Mouse (Mus musculus) Patski (cell line): Measurements from ENCODE around the gene Tekt1. TPM values are rescaled to one million over a fixed set of nuclear protein-coding genes. Genes with fewer than 3 reads are reported as not detected.
A peak's percentile ranks its signal among the peaks of the same experiment; 100 is the strongest.

ENCODE experiments used
- ATAC-seq: fragments of 100-300 bp; one replicate; pipeline ENCODE4 v1.8.0; 2021
- CTCF ChIA-PET: fragments of 350-600 bp; sonication (Branson Sonifier 250); formaldehyde crosslinking; loops from one replicate; lab custom pipeline; 2022; ENCODE audit warnings: inconsistent platforms; lab: Charles Lee
- POLR2A ChIA-PET: fragments of 350-600 bp; sonication (Branson Sonifier 250); formaldehyde crosslinking; loops from one replicate; lab custom pipeline; 2022; ENCODE audit warnings: antibody characterized with exemption, inconsistent platforms; lab: Charles Lee
- DNase-seq: peaks from one replicate; pipeline ENCODE4 v3.0.0-alpha.2; 2011; ENCODE audit warnings: low read depth, low spot score
- H3K27me3 ChIP-seq: fragments of 371-371 bp; one replicate; pipeline ENCODE4 v1.5.1; 2021
- CTCF ChIP-seq: fragments of 100-300 bp; IDR thresholded peaks from one replicate; pipeline ENCODE4 v1.5.1; 2021
- in situ Hi-C: fragments of 300-500 bp; cut with MboI; formaldehyde crosslinking; loops from 3 replicates; pipeline ENCODE4 v1.11.1; 2018; ENCODE audit warnings: low pct_unique_long_range_greater_than_20kb, mixed read lengths
- polyA plus RNA-seq: library from polyadenylated mRNA; unstranded; gene quantifications from one replicate; pipeline ENCODE4 v1.2.3, GENCODE M21; 2021

Tekt1 gene
- not detected for polyA plus RNA-seq

DNA sequence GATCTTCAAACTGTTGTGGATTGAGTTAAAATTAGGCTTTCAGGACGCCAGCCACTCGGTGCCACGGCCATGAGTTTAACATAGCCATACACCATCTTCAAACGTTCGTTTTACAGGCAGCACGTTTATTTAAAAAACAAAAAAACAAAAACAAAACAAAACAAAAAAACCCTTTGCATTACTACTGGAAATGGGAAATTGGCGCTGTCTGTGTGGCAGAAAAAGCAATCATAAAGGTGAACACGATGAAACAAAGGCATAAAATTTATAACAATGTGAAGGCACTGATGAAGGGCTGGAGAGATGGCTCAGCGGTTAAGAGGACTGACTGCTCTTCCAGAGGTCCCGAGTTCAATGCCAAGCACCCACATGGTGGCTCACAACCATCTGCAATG lies at the start of gene Tekt1:
Gene Tekt1 (minus strand): TSS at position 96 of the 395 bp plus-strand sequence.
- no peak for TF ChIP-seq CTCF
- in situ Hi-C loops, result no loop called here

GRCm38 (mm10) chr11:72411945-72412344 lies 49.7 kb upstream of the Tekt1 start:
- ATAC-seq (no peak), DNase-seq (no peak)
- ChIA-PET CTCF (interaction anchor here (1.4 kb wide), 1 partner anchor 11 kb away, joined by 3 read pairs; no protein-coding TSS in a partner anchor), POLR2A (interaction anchor here (1.5 kb wide), 1 partner anchor 18 kb away, joined by 3 read pairs; no protein-coding TSS in a partner anchor)
- H3K27me3 ChIP-seq, result no peaks in the 10 kb centered on the region
- in situ Hi-C loops, result no loop called here
- no peak for TF ChIP-seq CTCF

More for the DNA sequence above, at the start of gene Tekt1:
- DNase-seq (no peak), ATAC-seq (no peak)
- CTCF ChIA-PET, result interaction anchor here (0.6 to 1.7 kb wide), 3 partner anchors 7 to 209 kb away, joined by 3 to 5 read pairs (median 3); no protein-coding TSS in a partner anchor
- POLR2A ChIA-PET, result interaction anchor here (0.9 kb wide), 1 partner anchor 12 kb away, joined by 3 read pairs; no protein-coding TSS in a partner anchor
- H3K27me3 ChIP-seq, result no peaks in the 10 kb centered on the region

GRCm38 (mm10) chr11:72411093-72411921 lies 49.1 kb upstream of the Tekt1 start, which contains the start of gene Smtnl2:
Gene Smtnl2 (minus strand): TSS chr11:72411713.
- CTCF ChIA-PET, result interaction anchor here (0.7 to 1.4 kb wide), 4 partner anchors 12 to 66 kb away, joined by 3 to 5 read pairs (median 3); no protein-coding TSS in a partner anchor
- no peak for TF ChIP-seq CTCF
- in situ Hi-C loops, result no loop called here
- DNase-seq (no peak), ATAC-seq (peak; percentile 87)
- POLR2A ChIA-PET, result interaction anchor here (1.5 kb wide), 1 partner anchor 18 kb away, joined by 3 read pairs; no protein-coding TSS in a partner anchor
- no peaks in the 10 kb centered on the region for H3K27me3 ChIP-seq

DNA sequence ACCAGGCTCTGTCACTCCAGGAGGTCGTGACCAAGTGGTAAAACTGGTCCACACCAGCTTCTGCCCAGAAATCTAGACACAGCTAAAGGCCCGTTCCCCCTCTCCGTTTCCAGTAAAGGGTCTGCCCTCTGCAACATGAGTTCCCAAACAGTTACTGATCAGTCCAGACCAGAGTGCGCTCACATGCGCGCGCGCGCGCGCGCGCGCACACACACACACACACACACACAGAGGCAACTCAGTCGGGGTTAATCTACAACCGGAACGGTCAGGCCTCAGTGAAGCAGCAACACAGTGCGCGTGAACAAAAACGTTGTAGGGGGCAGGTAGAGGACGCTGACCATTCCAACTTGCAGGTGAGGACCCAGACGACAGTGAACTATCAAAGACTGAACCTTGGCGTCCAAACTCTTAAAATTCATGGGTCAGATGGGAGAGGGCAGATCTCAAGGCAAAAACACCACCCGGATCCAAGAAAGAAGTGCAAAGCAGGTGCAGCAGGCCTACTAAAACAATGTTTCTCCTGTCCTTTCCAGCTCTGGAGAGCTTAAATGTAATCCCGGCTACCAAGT lies 48.4 kb upstream of the Tekt1 start:
- DNase-seq (peak; percentile 20), ATAC-seq (no peak)
- POLR2A ChIA-PET, result interaction anchor here (0.6 to 1.5 kb wide), 3 partner anchors 9 to 29 kb away, joined by 3 to 4 read pairs (median 3); no protein-coding TSS in a partner anchor
- CTCF ChIA-PET, result interaction anchor here (0.7 to 1.4 kb wide), 5 partner anchors 12 to 65 kb away, joined by 3 to 5 read pairs (median 3); no protein-coding TSS in a partner anchor
- H3K27me3 ChIP-seq, result no peaks in the 10 kb centered on the region
- in situ Hi-C loops, result no loop called here
- TF ChIP-seq CTCF, result no peak

GRCm38 (mm10) chr11:72409649-72410385 lies 47.6 kb upstream of the Tekt1 start:
- ATAC-seq, result no peak
- H3K27me3 ChIP-seq, result no peaks in the 10 kb centered on the region
- TF ChIP-seq CTCF, result no peak
- no peak for DNase-seq
- ChIA-PET POLR2A (interaction anchor here (0.6 to 0.7 kb wide), 2 partner anchors 8 to 30 kb away, joined by 3 to 4 read pairs; no protein-coding TSS in a partner anchor), CTCF (interaction anchor here (0.7 kb wide), 1 partner anchor 21 kb away, joined by 3 read pairs; no protein-coding TSS in a partner anchor)
- in situ Hi-C loops, result no loop called here

GRCm38 (mm10) chr11:72408451-72409170 lies 46.4 kb upstream of the Tekt1 start:
- no peak for TF ChIP-seq CTCF
- ChIA-PET CTCF (interaction anchor here (1.7 kb wide), 1 partner anchor 20 kb away, joined by 4 read pairs; no protein-coding TSS in a partner anchor), POLR2A (interaction anchor here (0.6 kb wide), 4 partner anchors 13 to 925 kb away, joined by 3 to 4 read pairs (median 3); no protein-coding TSS in a partner anchor)
- no peak for ATAC-seq
- in situ Hi-C loops, result no loop called here
- no peak for DNase-seq
- H3K27me3 ChIP-seq, result no peaks in the 10 kb centered on the region

DNA sequence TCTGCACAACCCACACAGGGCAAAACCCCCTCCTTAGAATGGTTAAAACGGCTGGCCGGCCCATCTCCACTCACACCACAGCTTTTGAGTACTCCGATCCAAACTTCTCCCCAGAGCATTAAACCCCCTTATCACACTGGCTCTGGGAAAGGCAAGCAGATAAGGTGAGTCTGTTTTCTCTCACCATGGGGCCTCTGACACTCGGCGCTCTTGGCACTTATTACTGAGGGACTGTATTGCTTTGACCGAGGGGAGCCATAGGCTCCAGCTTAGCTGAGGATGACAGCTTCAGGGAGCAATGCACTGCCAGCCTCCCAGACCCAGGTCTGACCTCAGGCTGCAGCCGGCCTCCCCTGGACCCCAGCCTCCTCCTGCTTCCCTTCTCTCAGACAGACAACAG lies 45.3 kb upstream of the Tekt1 start:
- DNase-seq (no peak), ATAC-seq (no peak)
- in situ Hi-C loops, result no loop called here
- TF ChIP-seq CTCF, result no peak
- CTCF ChIA-PET, result interaction anchor here (1.5 to 1.7 kb wide), 2 partner anchors 11 to 22 kb away, joined by 4 read pairs; no protein-coding TSS in a partner anchor
- H3K27me3 ChIP-seq, result no peaks in the 10 kb centered on the region
- POLR2A ChIA-PET, result interaction anchor here (0.6 kb wide), 2 partner anchors 145 to 924 kb away, joined by 3 to 4 read pairs; no protein-coding TSS in a partner anchor

GRCm38 (mm10) chr11:72407081-72407480 lies 44.8 kb upstream of the Tekt1 start:
- ChIA-PET POLR2A (no interaction called here), CTCF (interaction anchor here (1.5 kb wide), 1 partner anchor 11 kb away, joined by 4 read pairs; no protein-coding TSS in a partner anchor)
- no peaks in the 10 kb centered on the region for H3K27me3 ChIP-seq
- in situ Hi-C loops, result no loop called here
- ATAC-seq (no peak), DNase-seq (no peak)
- TF ChIP-seq CTCF, result no peak
